ENCODE assay signal across 8 mouse cellular contexts in the genomic region with DNA sequence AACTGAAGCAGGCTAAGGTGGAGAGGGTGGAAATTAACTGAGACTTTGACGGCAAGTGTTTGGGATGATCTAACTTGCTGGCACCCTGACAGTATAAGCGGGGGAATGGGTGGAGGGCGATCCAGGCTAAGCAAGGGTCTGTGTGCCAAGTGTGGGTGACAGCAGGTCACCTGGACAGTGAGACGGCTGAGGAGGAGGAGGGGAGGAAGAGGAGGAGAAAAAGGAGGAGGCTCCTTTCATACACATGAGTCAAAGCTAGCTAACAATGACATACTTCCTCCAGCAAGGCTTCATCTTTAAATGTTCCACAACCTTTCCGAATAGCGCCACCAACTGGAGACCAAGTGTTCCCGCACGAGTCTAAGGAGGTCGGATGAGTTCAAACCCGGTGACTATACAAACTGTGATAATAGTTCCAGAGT. TPM values are rescaled to one million over a fixed set of nuclear protein-coding genes. Genes with fewer than 3 reads are reported as not detected.
A peak's percentile ranks its signal among the peaks of the same experiment; 100 is the strongest.
DNase-seq lines count a peak whose midpoint lies in the region; ATAC-seq and TF ChIP-seq lines count a peak whose summit lies in the region.

No protein-coding gene starts in this region.

- peak; percentile 26 to 39 for DNase-seq in frontal cortex, postnatal 36 days (ENCODE audit: low spot score in 2 of 2)
- DNase-seq in frontal cortex, postnatal 25 days (ENCODE audit: low spot score in 2 of 2) = no peak
- DNase-seq in spleen, postnatal 36 days (ENCODE audit: low spot score in 2 of 2) = peak; percentile 34 to 43

- H3K27me3 ChIP-seq in C2C12 (ENCODE audit: control insufficient read depth, insufficient read depth, insufficient read length) = no peaks in the 10 kb centered on the region
- no peaks in the 10 kb centered on the region for H3K27me3 ChIP-seq in liver, embryonic 16.5 days (ENCODE audit: control insufficient read depth, insufficient read depth, low read depth, low read length)

- peak; percentile 69 for ATAC-seq in erythroid progenitor cell, adult 5-6 weeks (replicated peaks; ENCODE audit: low FRiP score, poor library complexity, severe bottlenecking)
- ATAC-seq in inflammation-experienced regulatory T-cells, adult 6 months = peak; percentile 76
- ATAC-seq in liver, embryonic 16.5 days (ENCODE audit: low read depth) = peak; percentile 35; the same call in 1 of the 2 replicates

- H3K79me3 ChIP-seq in C2C12 (ENCODE audit: low read depth) = no peaks in the 10 kb centered on the region

- no peak overlapping the region for H3K4me3 ChIP-seq in C2C12 (ENCODE audit: insufficient read depth, poor library complexity, severe bottlenecking)
- H3K4me3 ChIP-seq in bone marrow, adult 2 months (replicated peaks; ENCODE audit: control insufficient read depth, low read depth, low read length) = peak overlapping the region; percentile 43
- no peak overlapping the region for H3K4me3 ChIP-seq in liver, embryonic 16.5 days (ENCODE audit: low read depth, low read length)

- H3K79me2 ChIP-seq in C2C12 (ENCODE audit: control insufficient read depth, insufficient read depth) = no peaks in the 10 kb centered on the region

- peak; percentile 32 for TF ChIP-seq CTCF in C2C12 (IDR thresholded peaks at IDR 0.05; ENCODE audit: control insufficient read depth, insufficient read depth, insufficient read length)
- TF ChIP-seq CTCF in bone marrow, adult 2 months (IDR thresholded peaks at IDR 0.05; ENCODE audit: control insufficient read depth, insufficient read depth, low read length) = peak; percentile 53

- TF ChIP-seq POLR2A in bone marrow, adult 2 months (IDR thresholded peaks at IDR 0.05; ENCODE audit: borderline replicate concordance, control insufficient read depth, low read depth, low read length) = no peak

- H3K9me3 ChIP-seq in liver, embryonic 16.5 days (replicated peaks; ENCODE audit: control insufficient read depth, low read length) = no peaks in the 10 kb centered on the region

- peaks cover 2% of the 10 kb centered on the region; the same call in 1 of the 2 replicates for H3K4me1 ChIP-seq in bone marrow, adult 2 months (ENCODE audit: control insufficient read depth, insufficient read depth, low read length)
- H3K4me1 ChIP-seq in liver, embryonic 16.5 days (ENCODE audit: control insufficient read depth, low read depth, low read length) = peaks cover 11% of the 10 kb centered on the region

- 22% methylated on average over 10 of the region's 10 CpGs for WGBS in bone marrow, adult 2 months
- WGBS in liver, embryonic 16.5 days (ENCODE audit: insufficient replicate concordance) = 26% methylated on average over 10 of the region's 10 CpGs

- no peak overlapping the region for H3K4me2 ChIP-seq in liver, embryonic 16.5 days (ENCODE audit: low read depth, low read length)

- H3ac ChIP-seq in C2C12 (ENCODE audit: control insufficient read depth, insufficient read length, low read depth) = no peak overlapping the region

- no peaks in the 10 kb centered on the region for H3K36me3 ChIP-seq in C2C12 (ENCODE audit: control insufficient read depth, insufficient read depth)
- no peaks in the 10 kb centered on the region for H3K36me3 ChIP-seq in liver, embryonic 16.5 days (ENCODE audit: control insufficient read depth, insufficient read depth)

- peak overlapping the region; percentile 25; the same call in 1 of the 2 replicates for H3K27ac ChIP-seq in bone marrow, adult 2 months (ENCODE audit: control insufficient read depth, insufficient read depth, low read depth, low read length, poor library complexity)
- no peak overlapping the region for H3K27ac ChIP-seq in liver, embryonic 16.5 days (ENCODE audit: low read length)

- no peak overlapping the region for H3K9ac ChIP-seq in liver, embryonic 16.5 days (ENCODE audit: low read depth, low read length)

TF ChIP-seq in C2C12, 6 proteins besides CTCF, POLR2A, EP300 and RAD21:
- TF ChIP-seq CEBPB (IDR thresholded peaks at IDR 0.05; ENCODE audit: low read depth) (no peak), MAX (IDR thresholded peaks at IDR 0.05) (no peak), FOSL1 (IDR thresholded peaks at IDR 0.05; ENCODE audit: insufficient read depth, low read length, poor library complexity, severe bottlenecking) (no peak), MYOG (IDR thresholded peaks at IDR 0.05; ENCODE audit: control insufficient read depth, extremely low read depth, insufficient read length) (no peak)

RNA-seq across cellular contexts. Expression of gene Tmem231, which starts 10.3 kb away (rescaled TPM):
- polyA plus RNA-seq in C2C12 (2012; fragmentation: generic; extraction: Trizol) = 2.2 TPM
- 2.4 TPM in 1 of 2 replicates, not detected in the other for polyA plus RNA-seq in bone marrow, adult 2 months (2011; ENCODE audit: insufficient read depth, insufficient read length, low replicate concordance, missing spikeins)
- total RNA-seq in erythroid progenitor cell, adult 5-6 weeks (2015; ENCODE audit: low replicate concordance) = 5.8 and 8.0 TPM in 2 replicates
- 18.7 and 19.3 TPM in 2 replicates for total RNA-seq in erythroid progenitor cell, adult 5-6 weeks (2017; ENCODE audit: low replicate concordance)
- polyA plus RNA-seq in inflammation-experienced regulatory T-cells, adult 6 months (2017; shearing (Covaris generic)) = 1 to 10 TPM in 2 of 3 experiments, under 1 TPM in 1; 0.97 to 2.0 (median 1.7) TPM
- polyA plus RNA-seq in liver, embryonic 16.5 days (2015; fragmentation: Nextera tagmentation; extraction: Ambion mirVana) = 1.6 and 1.8 TPM in 2 replicates

RNA-seq across cellular contexts. Expression of gene Chst5, which starts 13.1 kb away (rescaled TPM):
- polyA plus RNA-seq in C2C12 (2012; fragmentation: generic; extraction: Trizol) = not detected
- polyA plus RNA-seq in bone marrow, adult 2 months (2011; ENCODE audit: insufficient read depth, insufficient read length, low replicate concordance, missing spikeins) = 0.70 TPM in 1 of 2 replicates, not detected in the other
- not detected in 2 replicates for total RNA-seq in erythroid progenitor cell, adult 5-6 weeks (2015; ENCODE audit: low replicate concordance)
- not detected in 2 replicates for total RNA-seq in erythroid progenitor cell, adult 5-6 weeks (2017; ENCODE audit: low replicate concordance)
- polyA plus RNA-seq in inflammation-experienced regulatory T-cells, adult 6 months (2017; shearing (Covaris generic)) = not detected
- polyA plus RNA-seq in liver, embryonic 16.5 days (2015; fragmentation: Nextera tagmentation; extraction: Ambion mirVana) = 0.04 TPM in 1 of 2 replicates, not detected in the other

RNA-seq across cellular contexts. Expression of gene Gabarapl2, which starts 17.1 kb away (rescaled TPM):
- polyA plus RNA-seq in C2C12 (2012; fragmentation: generic; extraction: Trizol) = 44.6 TPM
- polyA plus RNA-seq in bone marrow, adult 2 months (2011; ENCODE audit: insufficient read depth, insufficient read length, low replicate concordance, missing spikeins) = 84.5 and 93.5 TPM in 2 replicates
- 108 and 118 TPM in 2 replicates for total RNA-seq in erythroid progenitor cell, adult 5-6 weeks (2015; ENCODE audit: low replicate concordance)
- total RNA-seq in erythroid progenitor cell, adult 5-6 weeks (2017; ENCODE audit: low replicate concordance) = 89.5 and 99.1 TPM in 2 replicates
- polyA plus RNA-seq in inflammation-experienced regulatory T-cells, adult 6 months (2017; shearing (Covaris generic)) = 100 to 1,000 TPM; 252 to 286 (median 255) TPM
- 195 and 201 TPM in 2 replicates for polyA plus RNA-seq in liver, embryonic 16.5 days (2015; fragmentation: Nextera tagmentation; extraction: Ambion mirVana)

RNA-seq across cellular contexts. Expression of gene Tmem170, which starts 46.8 kb away (rescaled TPM):
- 1.1 TPM for polyA plus RNA-seq in C2C12 (2012; fragmentation: generic; extraction: Trizol)
- polyA plus RNA-seq in bone marrow, adult 2 months (2011; ENCODE audit: insufficient read depth, insufficient read length, low replicate concordance, missing spikeins) = 2.1 and 5.0 TPM in 2 replicates
- total RNA-seq in erythroid progenitor cell, adult 5-6 weeks (2015; ENCODE audit: low replicate concordance) = 11.3 and 11.5 TPM in 2 replicates
- total RNA-seq in erythroid progenitor cell, adult 5-6 weeks (2017; ENCODE audit: low replicate concordance) = 5.4 and 9.2 TPM in 2 replicates
- polyA plus RNA-seq in inflammation-experienced regulatory T-cells, adult 6 months (2017; shearing (Covaris generic)) = 1 to 10 TPM; 5.2 to 7.5 (median 7.2) TPM
- polyA plus RNA-seq in liver, embryonic 16.5 days (2015; fragmentation: Nextera tagmentation; extraction: Ambion mirVana) = 4.2 and 4.4 TPM in 2 replicates

Comparison
In these comparisons a context has a peak if more than half of its experiments do, and no peak if none do; other contexts are left out.
1. DNase-seq: peak in frontal cortex, postnatal 36 days (2 of 2) and spleen, postnatal 36 days (2 of 2); none in frontal cortex, postnatal 25 days (0 of 2).
2. Peak in every context shown above with its lines, with median percentiles within 50 percentile points of each other: ATAC-seq.